Mouse (Mus musculus): ENCODE measurements around the gene Lpcat2.

DNA sequence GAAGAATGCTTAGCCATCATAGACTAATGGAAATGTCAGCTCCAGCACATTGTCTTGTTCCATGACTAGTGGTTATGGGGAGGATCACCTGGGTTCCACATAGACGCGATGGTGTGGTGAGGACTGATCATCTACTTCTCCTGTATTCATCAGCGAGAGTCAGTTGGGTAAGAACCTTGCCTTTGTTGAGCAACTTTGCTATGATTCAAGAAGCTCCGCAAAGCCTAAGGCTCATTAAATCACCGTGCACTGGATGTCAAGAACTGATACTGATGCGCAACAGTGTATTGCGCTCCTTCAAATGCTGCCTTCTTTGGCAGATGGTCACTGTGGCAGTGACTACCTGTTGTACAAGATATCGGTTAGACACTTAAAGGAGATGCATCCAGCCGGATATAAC is 51.4 kb downstream of the Lpcat2 start:
- TF ChIP-seq TAL1 (conservative IDR thresholded peaks at IDR 0.05; ENCODE audit: low read depth, low read length) (no peak), CTCF (IDR thresholded peaks at IDR 0.05; ENCODE audit: low read depth, low read length) (no peak), GATA1 (IDR thresholded peaks at IDR 0.05; ENCODE audit: borderline replicate concordance, low read length) (no peak)

Measured in G1E (cell line).